Mouse (Mus musculus): Measurements from ENCODE around the gene P3h2.

- TF ChIP-seq CTCF (IDR thresholded peaks at IDR 0.05; ENCODE audit: low read depth), result no peak
- no peak for TF ChIP-seq EP300 (optimal IDR thresholded peaks at IDR 0.05)
Measured at GRCm38 (mm10) chr16:26131126-26131525, 25.5 kb upstream of the P3h2 start.
